Mouse (Mus musculus) thymus, adult 2 months (tissue): Measurements from ENCODE around the gene Iqcf1. TPM values are rescaled to one million over a fixed set of nuclear protein-coding genes. Genes with fewer than 3 reads are reported as not detected.

Experiments
- DNase-seq: peaks from one replicate; pipeline ENCODE4 v3.0.0; 2021
- H3K27ac ChIP-seq: fragments of 200-500 bp; 2 replicates; pipeline ENCODE4 v1.5.1; 2012; ENCODE audit warnings: low read length, control low read depth; ENCODE audit not compliant: control insufficient read depth, insufficient read depth
- H3K27me3 ChIP-seq: fragments of 200-500 bp; 2 replicates; pipeline ENCODE4 v1.6.1; 2012; ENCODE audit warnings: mild to moderate bottlenecking, low read length, moderate library complexity, mixed read lengths; ENCODE audit not compliant: control insufficient read depth, insufficient read depth
- H3K36me3 ChIP-seq: fragments of 200-500 bp; 2 replicates; pipeline ENCODE4 v1.6.1; 2012; ENCODE audit warnings: mild to moderate bottlenecking, low read length, moderate library complexity; ENCODE audit not compliant: control insufficient read depth, insufficient read depth
- H3K4me1 ChIP-seq: fragments of 200-500 bp; replicated peaks from 2 replicates; pipeline ENCODE4 v1.6.1; 2012; ENCODE audit warnings: low read length; ENCODE audit not compliant: control insufficient read depth, insufficient read depth
- H3K4me3 ChIP-seq: fragments of 200-500 bp; 2 replicates; pipeline ENCODE4 v1.5.1; 2012; ENCODE audit warnings: mild to moderate bottlenecking, low read length, control low read depth, moderate library complexity; ENCODE audit not compliant: control insufficient read depth, insufficient read depth
- CTCF ChIP-seq: fragments of 200-500 bp; IDR thresholded peaks from 2 replicates; pipeline ENCODE4 v1.5.1; 2012; ENCODE audit warnings: mild to moderate bottlenecking, control low read depth, low read length, moderate library complexity, borderline replicate concordance; ENCODE audit not compliant: control insufficient read depth, poor library complexity, insufficient read depth; ENCODE audit errors: extremely low read depth
- POLR2A ChIP-seq: fragments of 200-500 bp; IDR thresholded peaks from 2 replicates; pipeline ENCODE4 v1.6.1; 2012; ENCODE audit warnings: mild to moderate bottlenecking, low read length, control low read depth, moderate library complexity; ENCODE audit not compliant: control insufficient read depth, poor library complexity, insufficient read depth; ENCODE audit errors: extremely low read depth
- WGBS: fragments of 180-500 bp; shearing (Covaris S2); methylation state at CpG from one replicate; pipeline ENCODE4 v1.1.7; 2018; 5-methylcytosine and 5-hydroxymethylcytosine counted together
- polyA plus RNA-seq: library from polyadenylated mRNA; depleted of rRNA; stranded (reverse); fragments of >200 nt; gene quantifications from 2 replicates; pipeline ENCODE4 v1.2.3, GENCODE M21; 2012

The Iqcf1 gene
- polyA plus RNA-seq, 1 experiment = not detected

GRCm38 (mm10) chr9:106454071-106454761, 45.6 kb upstream of the Iqcf1 start:
- Histone ChIP-seq H3K4me1 (peaks cover 9% of the 10 kb centered on the region), H3K36me3 (no peaks in the 10 kb centered on the region), H3K27ac (no peak overlapping the region), H3K4me3 (peak overlapping the region; percentile 43), H3K27me3 (no peaks in the 10 kb centered on the region)
- WGBS = 31% methylated on average over 18 of the region's 20 CpGs
- no peak for DNase-seq
- TF ChIP-seq CTCF = no peak
- TF ChIP-seq POLR2A = no peak

- TF ChIP-seq POLR2A = no peak
- TF ChIP-seq CTCF = no peak
- no peak for DNase-seq
- no peak overlapping the region for H3K27ac ChIP-seq
- WGBS = 89% methylated on average over 17 of the region's 17 CpGs
- no peak overlapping the region for H3K4me3 ChIP-seq
- peaks cover 9% of the 10 kb centered on the region for H3K4me1 ChIP-seq
- H3K36me3 ChIP-seq = no peaks in the 10 kb centered on the region
- no peaks in the 10 kb centered on the region for H3K27me3 ChIP-seq
Measured at GRCm38 (mm10) chr9:106454888-106455681, 44.7 kb upstream of the Iqcf1 start.

GRCm38 (mm10) chr9:106456325-106457162, 43.2 kb upstream of the Iqcf1 start:
- H3K4me1 ChIP-seq = peaks cover 9% of the 10 kb centered on the region
- no peak for DNase-seq
- no peak overlapping the region for H3K27ac ChIP-seq
- no peak for TF ChIP-seq CTCF
- no peak for TF ChIP-seq POLR2A
- no peak overlapping the region for H3K4me3 ChIP-seq
- H3K36me3 ChIP-seq = no peaks in the 10 kb centered on the region
- H3K27me3 ChIP-seq = no peaks in the 10 kb centered on the region
- 90% methylated on average over 15 of the region's 15 CpGs for WGBS

- Histone ChIP-seq H3K27ac (no peak overlapping the region), H3K4me1 (peaks cover 9% of the 10 kb centered on the region), H3K4me3 (no peak overlapping the region), H3K36me3 (no peaks in the 10 kb centered on the region), H3K27me3 (no peaks in the 10 kb centered on the region)
- TF ChIP-seq POLR2A (no peak), CTCF (no peak)
- WGBS = 95% methylated on average over 9 of the region's 9 CpGs
- no peak for DNase-seq
Measured at GRCm38 (mm10) chr9:106457163-106457559, 42.6 kb upstream of the Iqcf1 start.

- no peak overlapping the region for H3K27ac ChIP-seq
- no peak for DNase-seq
- WGBS = 97% methylated on average over 5 of the region's 5 CpGs
Measured at GRCm38 (mm10) chr9:106457920-106458319, 41.8 kb upstream of the Iqcf1 start.

GRCm38 (mm10) chr9:106459946-106460345, 39.8 kb upstream of the Iqcf1 start:
- no peak for DNase-seq
- Histone ChIP-seq H3K4me1 (peaks cover 2% of the 10 kb centered on the region; the same call in 1 of the 2 replicates), H3K27me3 (peaks cover 6% of the 10 kb centered on the region; the same call in 1 of the 2 replicates), H3K36me3 (no peaks in the 10 kb centered on the region), H3K4me3 (no peak overlapping the region), H3K27ac (no peak overlapping the region)
- TF ChIP-seq POLR2A (no peak), CTCF (no peak)
- WGBS = 93% methylated on average over 15 of the region's 15 CpGs

More at GRCm38 (mm10) chr9:106457920-106458319, 41.8 kb upstream of the Iqcf1 start:
- Histone ChIP-seq H3K4me3 (no peak overlapping the region), H3K36me3 (no peaks in the 10 kb centered on the region), H3K4me1 (peaks cover 9% of the 10 kb centered on the region), H3K27me3 (no peaks in the 10 kb centered on the region)
- TF ChIP-seq CTCF (no peak), POLR2A (no peak)
